Mouse (Mus musculus): ENCODE data around the gene Tnfsf11. TPM values are rescaled to one million over a fixed set of nuclear protein-coding genes. Genes with fewer than 3 reads are reported as not detected.

Tnfsf11 gene
- polyA plus RNA-seq, 1 experiment from 2014 or later, result 0.05 TPM

- WGBS, result 39% methylated on average over 8 of the region's 8 CpGs
- Histone ChIP-seq H3K9me3 (ENCODE audit: low read length) (no peaks in the 10 kb centered on the region), H3K27me3 (replicated peaks; ENCODE audit: insufficient read depth, low read length) (no peaks in the 10 kb centered on the region), H3K4me2 (replicated peaks; ENCODE audit: low read depth, low read length) (no peak overlapping the region), H3K4me1 (ENCODE audit: insufficient read depth, low read depth, low read length) (no peaks in the 10 kb centered on the region), H3K9ac (replicated peaks; ENCODE audit: low read depth) (no peak overlapping the region), H3K27ac (ENCODE audit: low read length) (no peak overlapping the region), H3K4me3 (ENCODE audit: low read depth, low read length) (no peak overlapping the region), H3K36me3 (ENCODE audit: insufficient read depth, low read length) (no peaks in the 10 kb centered on the region)
- TF ChIP-seq EP300 (IDR thresholded peaks at IDR 0.05) (no peak), CTCF (IDR thresholded peaks at IDR 0.05) (no peak)
- ATAC-seq, result no peak
- no peak for DNase-seq (ENCODE audit: low spot score)
Observed at GRCm38 (mm10) chr14:78343007-78343406, 35.2 kb upstream of the Tnfsf11 start.

GRCm38 (mm10) chr14:78342146-78342545 is 34.3 kb upstream of the Tnfsf11 start:
- Histone ChIP-seq H3K4me2 (replicated peaks; ENCODE audit: low read depth, low read length) (no peak overlapping the region), H3K27ac (ENCODE audit: low read length) (no peak overlapping the region), H3K4me1 (ENCODE audit: insufficient read depth, low read depth, low read length) (no peaks in the 10 kb centered on the region), H3K4me3 (ENCODE audit: low read depth, low read length) (no peak overlapping the region), H3K36me3 (ENCODE audit: insufficient read depth, low read length) (no peaks in the 10 kb centered on the region), H3K9me3 (ENCODE audit: low read length) (no peaks in the 10 kb centered on the region), H3K27me3 (replicated peaks; ENCODE audit: insufficient read depth, low read length) (no peaks in the 10 kb centered on the region), H3K9ac (replicated peaks; ENCODE audit: low read depth) (no peak overlapping the region)
- TF ChIP-seq EP300 (IDR thresholded peaks at IDR 0.05) (no peak), CTCF (IDR thresholded peaks at IDR 0.05) (no peak)
- DNase-seq (ENCODE audit: low spot score), result no peak
- 36% methylated on average over 4 of the region's 4 CpGs for WGBS
- ATAC-seq, result no peak

GRCm38 (mm10) chr14:78333341-78333740 is 25.5 kb upstream of the Tnfsf11 start:
- no peak overlapping the region for H3K27ac ChIP-seq (ENCODE audit: low read length)
- H3K27me3 ChIP-seq (replicated peaks; ENCODE audit: insufficient read depth, low read length), result no peaks in the 10 kb centered on the region
- ATAC-seq (no peak), DNase-seq (ENCODE audit: low spot score) (no peak)
- H3K9me3 ChIP-seq (ENCODE audit: low read length), result no peaks in the 10 kb centered on the region
- no peak overlapping the region for H3K4me3 ChIP-seq (ENCODE audit: low read depth, low read length)
- no peak for TF ChIP-seq CTCF (IDR thresholded peaks at IDR 0.05)
- no peak for TF ChIP-seq EP300 (IDR thresholded peaks at IDR 0.05)
- no peak overlapping the region for H3K9ac ChIP-seq (replicated peaks; ENCODE audit: low read depth)
- WGBS, result 76% methylated on average over 3 of the region's 3 CpGs
- H3K4me2 ChIP-seq (replicated peaks; ENCODE audit: low read depth, low read length), result no peak overlapping the region
- no peaks in the 10 kb centered on the region for H3K36me3 ChIP-seq (ENCODE audit: insufficient read depth, low read length)
- H3K4me1 ChIP-seq (ENCODE audit: insufficient read depth, low read depth, low read length), result peaks cover 14% of the 10 kb centered on the region; the same call in 1 of the 2 replicates

GRCm38 (mm10) chr14:78331368-78331767 is 23.5 kb upstream of the Tnfsf11 start:
- DNase-seq (ENCODE audit: low spot score) (no peak), ATAC-seq (no peak)
- Histone ChIP-seq H3K4me2 (replicated peaks; ENCODE audit: low read depth, low read length) (no peak overlapping the region), H3K9me3 (ENCODE audit: low read length) (no peaks in the 10 kb centered on the region), H3K9ac (replicated peaks; ENCODE audit: low read depth) (no peak overlapping the region), H3K4me1 (ENCODE audit: insufficient read depth, low read depth, low read length) (peaks cover 14% of the 10 kb centered on the region; the same call in 1 of the 2 replicates), H3K27ac (ENCODE audit: low read length) (no peak overlapping the region), H3K36me3 (ENCODE audit: insufficient read depth, low read length) (no peaks in the 10 kb centered on the region), H3K4me3 (ENCODE audit: low read depth, low read length) (no peak overlapping the region), H3K27me3 (replicated peaks; ENCODE audit: insufficient read depth, low read length) (no peaks in the 10 kb centered on the region)
- no peak for TF ChIP-seq CTCF (IDR thresholded peaks at IDR 0.05)
- no peak for TF ChIP-seq EP300 (IDR thresholded peaks at IDR 0.05)
- WGBS, result 59% methylated on average over 7 of the region's 7 CpGs

GRCm38 (mm10) chr14:78330576-78331300 is 22.9 kb upstream of the Tnfsf11 start:
- H3K4me2 ChIP-seq (replicated peaks; ENCODE audit: low read depth, low read length), result peak overlapping the region; percentile 43
- DNase-seq (ENCODE audit: low spot score) (peak; percentile 71), ATAC-seq (peak; percentile 78)
- H3K9me3 ChIP-seq (ENCODE audit: low read length), result no peaks in the 10 kb centered on the region
- H3K27me3 ChIP-seq (replicated peaks; ENCODE audit: insufficient read depth, low read length), result no peaks in the 10 kb centered on the region
- WGBS, result 6% methylated on average over 11 of the region's 11 CpGs
- H3K27ac ChIP-seq (ENCODE audit: low read length), result no peak overlapping the region
- no peaks in the 10 kb centered on the region for H3K36me3 ChIP-seq (ENCODE audit: insufficient read depth, low read length)
- H3K9ac ChIP-seq (replicated peaks; ENCODE audit: low read depth), result 0 out of 2 replicates have a peak overlapping the region, but pooled peaks have one; percentile 1
- no peak for TF ChIP-seq EP300 (IDR thresholded peaks at IDR 0.05)
- no peak for TF ChIP-seq CTCF (IDR thresholded peaks at IDR 0.05)
- peaks cover 14% of the 10 kb centered on the region; the same call in 1 of the 2 replicates for H3K4me1 ChIP-seq (ENCODE audit: insufficient read depth, low read depth, low read length)
- H3K4me3 ChIP-seq (ENCODE audit: low read depth, low read length), result no peak overlapping the region

- no peaks in the 10 kb centered on the region for H3K36me3 ChIP-seq (ENCODE audit: insufficient read depth, low read length)
- DNase-seq (ENCODE audit: low spot score), result peak; percentile 24
- H3K27ac ChIP-seq (ENCODE audit: low read length), result no peak overlapping the region
- TF ChIP-seq EP300 (IDR thresholded peaks at IDR 0.05), result no peak
- TF ChIP-seq CTCF (IDR thresholded peaks at IDR 0.05), result no peak
- no peak overlapping the region for H3K9ac ChIP-seq (replicated peaks; ENCODE audit: low read depth)
- H3K9me3 ChIP-seq (ENCODE audit: low read length), result no peaks in the 10 kb centered on the region
- peak; percentile 47 for ATAC-seq
- peaks cover 14% of the 10 kb centered on the region; the same call in 1 of the 2 replicates for H3K4me1 ChIP-seq (ENCODE audit: insufficient read depth, low read depth, low read length)
- H3K27me3 ChIP-seq (replicated peaks; ENCODE audit: insufficient read depth, low read length), result no peaks in the 10 kb centered on the region
- peak overlapping the region; percentile 43; the same call in 1 of the 2 replicates for H3K4me2 ChIP-seq (replicated peaks; ENCODE audit: low read depth, low read length)
- 54% methylated on average over 8 of the region's 8 CpGs for WGBS
- no peak overlapping the region for H3K4me3 ChIP-seq (ENCODE audit: low read depth, low read length)
Observed at GRCm38 (mm10) chr14:78329765-78330451, 22.1 kb upstream of the Tnfsf11 start.

All from lung, postnatal 0 days (tissue).